Mouse (Mus musculus) kidney, postnatal 0 days (tissue): ENCODE measurements around the gene Zbtb42. TPM values are rescaled to one million over a fixed set of nuclear protein-coding genes. Genes with fewer than 3 reads are reported as not detected.

Source experiments
- ATAC-seq: fragments of 200-750 bp; cut with Nextera tagmentation; replicated peaks from 2 replicates; pipeline ENCODE4 v1.8.0; 2017; ENCODE audit warnings: low read depth, moderate number of reproducible peaks, moderate TSS enrichment, moderate library complexity; ENCODE audit not compliant: low FRiP score
- DNase-seq: peaks from one replicate; pipeline ENCODE4 v3.0.0-alpha.2; 2016; ENCODE audit warnings: low spot score
- H3K27ac ChIP-seq: fragments of 300-500 bp; sonication (generic); 2 replicates; pipeline ENCODE4 v1.5.1; 2014; ENCODE audit warnings: mild to moderate bottlenecking
- H3K27me3 ChIP-seq: fragments of 300-500 bp; sonication (generic); 2 replicates; pipeline ENCODE4 v1.6.1; 2014; ENCODE audit warnings: low read length, mixed read lengths; ENCODE audit not compliant: insufficient read depth
- H3K36me3 ChIP-seq: fragments of 300-500 bp; sonication (generic); 2 replicates; pipeline ENCODE4 v1.6.1; 2014; ENCODE audit warnings: low read length, mixed read lengths; ENCODE audit not compliant: insufficient read depth
- H3K4me1 ChIP-seq: fragments of 300-500 bp; sonication (generic); replicated peaks from 2 replicates; pipeline ENCODE4 v1.6.1; 2014; ENCODE audit warnings: antibody characterized with exemption, low read length, mixed read lengths; ENCODE audit not compliant: insufficient read depth
- H3K4me2 ChIP-seq: fragments of 300-500 bp; sonication (generic); 2 replicates; pipeline ENCODE4 v1.6.1; 2014; ENCODE audit warnings: mild to moderate bottlenecking, low read length, moderate library complexity, mixed read lengths
- H3K4me3 ChIP-seq: fragments of 300-500 bp; sonication (generic); replicated peaks from 2 replicates; pipeline ENCODE4 v1.5.1; 2014; ENCODE audit warnings: low read depth, low read length
- H3K9ac ChIP-seq: fragments of 300-500 bp; sonication (generic); 2 replicates; pipeline ENCODE4 v1.6.1; 2014; ENCODE audit warnings: low read depth, low read length
- H3K9me3 ChIP-seq: fragments of 300-500 bp; sonication (generic); replicated peaks from 2 replicates; pipeline ENCODE4 v1.6.1; 2016; ENCODE audit warnings: low read length, inconsistent platforms, mixed read lengths
- CTCF ChIP-seq: IDR thresholded peaks from 2 replicates; pipeline ENCODE4 v1.5.1; 2016; ENCODE audit warnings: antibody characterized with exemption, low read depth, mild to moderate bottlenecking, moderate library complexity
- WGBS: fragments of 180-500 bp; shearing (Covaris S2); extraction: QIAGEN DNeasy Blood & Tissue Kit; methylation state at CpG from one replicate; pipeline ENCODE4 v1.1.7; 2014; 5-methylcytosine and 5-hydroxymethylcytosine counted together
- polyA plus RNA-seq: library from polyadenylated mRNA; unstranded; fragments of >200 nt; fragmentation: Nextera tagmentation; extraction: Ambion mirVana; gene quantifications from 2 replicates; pipeline ENCODE4 v1.2.1, GENCODE M21; 2015

The Zbtb42 gene
- polyA plus RNA-seq, 1 experiment from 2014 or later: 6.7 TPM

DNA sequence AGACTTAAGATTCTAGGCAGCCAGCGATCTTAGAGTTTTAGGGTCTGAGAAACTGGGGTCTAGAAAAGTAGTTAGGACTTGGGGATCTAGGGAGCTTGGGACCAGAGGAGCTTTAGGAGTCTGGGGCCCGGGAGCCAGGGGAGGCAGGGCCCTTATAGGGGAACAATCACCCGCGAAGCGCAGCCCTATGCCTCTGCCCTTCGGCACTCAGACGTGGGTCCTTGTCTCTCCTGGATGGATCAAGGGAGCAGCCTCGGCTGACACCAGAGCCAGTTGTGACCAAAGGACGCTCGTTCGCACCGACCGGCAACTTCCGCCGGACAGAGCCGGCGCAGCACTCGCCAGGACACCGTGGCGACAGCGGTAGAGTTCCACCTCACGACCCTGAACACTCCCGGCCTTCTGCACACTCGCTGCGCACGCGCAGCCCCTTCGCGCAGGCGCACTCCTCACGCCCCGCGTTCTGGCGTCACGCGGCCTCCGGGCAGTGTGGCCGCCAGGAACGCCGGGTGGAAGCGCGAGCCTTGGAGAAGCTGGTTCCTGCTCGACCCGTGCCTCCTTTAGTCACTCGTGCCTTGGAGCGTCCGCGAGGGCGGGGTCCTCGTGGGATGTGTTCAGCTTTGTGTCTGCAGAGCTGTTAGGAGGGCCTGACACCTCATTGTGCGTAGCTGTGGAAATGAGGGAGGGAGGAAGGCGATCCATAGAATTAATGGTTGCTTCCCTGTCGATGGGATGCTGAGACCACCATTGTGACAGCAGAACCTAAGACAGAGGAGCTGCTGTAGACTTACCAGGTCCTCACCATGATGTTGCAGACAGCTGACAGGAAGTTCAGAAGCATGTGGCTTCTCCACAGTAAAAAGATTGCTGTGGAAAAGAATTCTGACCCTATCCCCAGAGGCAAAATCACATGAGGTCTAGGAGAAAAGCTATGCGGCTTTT, 14.8 kb downstream of the Zbtb42 start:
- Histone ChIP-seq H3K4me3 (peak overlapping the region; percentile 50), H3K4me2 (peak overlapping the region; percentile 89), H3K36me3 (no peaks in the 10 kb centered on the region), H3K9me3 (no peaks in the 10 kb centered on the region), H3K27me3 (no peaks in the 10 kb centered on the region), H3K9ac (peak overlapping the region; percentile 87), H3K27ac (peak overlapping the region; percentile 82), H3K4me1 (peaks cover 14% of the 10 kb centered on the region)
- ATAC-seq (peak; percentile 96), DNase-seq (peak; percentile 96)
- no peak for TF ChIP-seq CTCF
- 2% methylated on average over 54 of the region's 54 CpGs for WGBS

DNA sequence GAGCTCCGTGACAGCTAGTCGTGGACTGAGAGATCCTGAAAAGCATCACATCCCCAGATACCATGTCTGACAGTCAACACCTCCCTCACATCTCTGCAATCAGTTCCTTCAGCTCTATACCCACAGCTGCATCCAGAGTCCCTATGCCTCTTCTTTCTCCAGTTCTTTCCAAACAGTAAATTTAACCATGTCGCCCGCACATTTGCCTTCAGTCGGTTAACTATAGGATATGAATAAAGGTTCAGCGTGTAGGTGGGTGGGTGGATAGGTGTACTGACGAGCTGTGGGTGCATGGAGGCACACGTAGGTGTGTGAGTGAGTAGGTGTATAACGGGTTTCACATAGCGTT, 15.5 kb downstream of the Zbtb42 start:
- Histone ChIP-seq H3K4me2 (peak overlapping the region; percentile 89), H3K4me3 (no peak overlapping the region), H3K9ac (peak overlapping the region; percentile 87), H3K4me1 (peaks cover 14% of the 10 kb centered on the region), H3K9me3 (no peaks in the 10 kb centered on the region), H3K36me3 (no peaks in the 10 kb centered on the region), H3K27me3 (no peaks in the 10 kb centered on the region), H3K27ac (peak overlapping the region; percentile 82)
- TF ChIP-seq CTCF: no peak
- DNase-seq (no peak), ATAC-seq (no peak)
- 82% methylated on average over 10 of the region's 10 CpGs for WGBS

GRCm38 (mm10) chr12:112696806-112697425, 18.3 kb downstream of the Zbtb42 start:
- no peak for TF ChIP-seq CTCF
- ATAC-seq (no peak), DNase-seq (no peak)
- Histone ChIP-seq H3K27me3 (0 out of 2 replicates have a peak, but pooled peaks cover 3% of the 10 kb centered on the region), H3K27ac (no peak overlapping the region), H3K9me3 (no peaks in the 10 kb centered on the region), H3K4me2 (no peak overlapping the region), H3K4me3 (no peak overlapping the region), H3K36me3 (no peaks in the 10 kb centered on the region), H3K9ac (no peak overlapping the region), H3K4me1 (peaks cover 21% of the 10 kb centered on the region)
- 78% methylated on average over 3 of the region's 3 CpGs for WGBS

- DNase-seq (peak; percentile 61), ATAC-seq (0 out of 2 replicates have a peak, but pooled peaks have one; percentile 25)
- Histone ChIP-seq H3K27me3 (0 out of 2 replicates have a peak, but pooled peaks cover 3% of the 10 kb centered on the region), H3K4me2 (peak overlapping the region; percentile 28), H3K9me3 (no peaks in the 10 kb centered on the region), H3K4me3 (no peak overlapping the region), H3K36me3 (no peaks in the 10 kb centered on the region), H3K27ac (no peak overlapping the region; the same call in 1 of the 2 replicates), H3K4me1 (peaks cover 7% of the 10 kb centered on the region; the same call in 1 of the 2 replicates), H3K9ac (no peak overlapping the region)
- no peak for TF ChIP-seq CTCF
- WGBS: 4% methylated on average over 15 of the region's 15 CpGs
Observed at GRCm38 (mm10) chr12:112700522-112700921, 21.9 kb downstream of the Zbtb42 start.

DNA sequence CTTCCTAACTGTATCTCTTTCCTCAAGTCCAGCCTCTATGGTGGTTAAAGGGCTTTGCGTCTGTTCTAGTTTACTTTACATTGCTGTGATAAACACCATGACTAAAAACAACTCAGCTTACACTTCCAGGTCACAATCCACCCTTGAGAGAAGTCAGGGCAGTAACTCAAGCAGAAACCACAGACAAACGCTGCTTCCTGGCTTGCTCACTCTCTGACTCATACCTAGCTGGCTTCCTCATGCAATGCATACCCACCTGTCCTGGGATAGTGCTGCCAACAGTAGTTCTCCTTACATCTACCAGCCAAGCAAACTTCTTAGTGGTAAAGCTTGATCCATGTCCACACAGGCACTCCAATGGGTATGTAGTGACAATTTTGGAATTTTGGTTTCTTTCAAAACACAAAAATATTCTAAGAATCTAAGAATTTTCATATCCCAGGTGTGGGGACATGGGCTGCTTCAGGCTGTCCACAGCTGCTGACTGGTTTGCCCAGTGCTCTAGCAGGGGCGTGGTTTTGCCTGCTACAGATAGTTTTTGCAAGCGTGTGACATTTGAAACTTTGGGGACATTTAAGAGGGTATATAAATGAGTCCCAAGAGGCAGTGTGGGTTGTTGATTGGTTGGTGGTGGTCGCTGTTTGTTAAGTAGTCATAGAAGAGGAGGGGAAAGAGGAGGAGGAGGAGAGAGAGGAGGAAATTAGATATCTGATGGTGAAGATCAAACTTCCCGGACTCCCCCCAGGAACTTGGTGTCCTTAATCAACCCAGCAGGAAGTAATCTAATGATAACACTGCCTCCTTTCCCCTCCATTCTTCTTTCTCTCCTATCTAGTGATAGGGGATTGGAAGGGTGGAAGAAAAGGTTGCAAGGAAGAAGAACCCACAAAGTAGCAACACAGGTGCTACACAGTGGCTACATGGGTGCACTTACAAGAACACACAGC, 24.0 kb downstream of the Zbtb42 start:
- Histone ChIP-seq H3K4me1 (peaks cover 9% of the 10 kb centered on the region; the same call in 1 of the 2 replicates), H3K4me3 (no peak overlapping the region), H3K9ac (no peak overlapping the region), H3K27ac (no peak overlapping the region), H3K36me3 (no peaks in the 10 kb centered on the region), H3K9me3 (no peaks in the 10 kb centered on the region), H3K27me3 (0 out of 2 replicates have a peak, but pooled peaks cover 3% of the 10 kb centered on the region), H3K4me2 (no peak overlapping the region)
- WGBS: 26% methylated on average over 6 of the region's 6 CpGs
- ATAC-seq (no peak), DNase-seq (no peak)
- TF ChIP-seq CTCF: no peak
